Mouse (Mus musculus) thymus, postnatal 4 days (tissue): Measurements from ENCODE around the gene Grin1.

Experiments
- DNase-seq: peaks from one replicate; pipeline ENCODE4 v3.0.0; 2021

Gene Grin1

GRCm38 (mm10) chr2:25311491-25311891 lies 7.5 kb downstream of the Grin1 start:
- no peak for DNase-seq

GRCm38 (mm10) chr2:25310969-25311368 lies 8.0 kb downstream of the Grin1 start:
- no peak for DNase-seq

GRCm38 (mm10) chr2:25310180-25310579 lies 8.8 kb downstream of the Grin1 start:
- no peak for DNase-seq

GRCm38 (mm10) chr2:25305587-25306359 lies 13.2 kb downstream of the Grin1 start:
- no peak for DNase-seq

- DNase-seq: no peak
These were observed 14.1 kb downstream of the Grin1 start for GRCm38 (mm10) chr2:25304657-25305541.

GRCm38 (mm10) chr2:25303931-25304656 lies 14.9 kb downstream of the Grin1 start:
- DNase-seq: no peak

GRCm38 (mm10) chr2:25303452-25303851 lies 15.5 kb downstream of the Grin1 start:
- no peak for DNase-seq

- no peak for DNase-seq
These were observed 20.9 kb downstream of the Grin1 start for GRCm38 (mm10) chr2:25298046-25298445.

- no peak for DNase-seq
These were observed 21.9 kb downstream of the Grin1 start for GRCm38 (mm10) chr2:25297093-25297492.

GRCm38 (mm10) chr2:25293706-25294105 lies 25.3 kb downstream of the Grin1 start:
- DNase-seq: no peak

GRCm38 (mm10) chr2:25292856-25293255 lies 26.1 kb downstream of the Grin1 start:
- DNase-seq: peak; percentile 90

GRCm38 (mm10) chr2:25292054-25292544 lies 26.9 kb downstream of the Grin1 start:
- DNase-seq: no peak

- DNase-seq: no peak
These were observed 27.6 kb downstream of the Grin1 start for GRCm38 (mm10) chr2:25291184-25292053.

- no peak for DNase-seq
These were observed 28.2 kb downstream of the Grin1 start for GRCm38 (mm10) chr2:25290816-25291130.

- no peak for DNase-seq
These were observed 28.7 kb downstream of the Grin1 start for GRCm38 (mm10) chr2:25290101-25290815.

GRCm38 (mm10) chr2:25289651-25290050 lies 29.3 kb downstream of the Grin1 start, which contains the start of gene Lrrc26:
Gene Lrrc26, plus strand, starts transcription at chr2:25289915.
- DNase-seq: no peak

GRCm38 (mm10) chr2:25288734-25289345 lies 30.1 kb downstream of the Grin1 start:
- no peak for DNase-seq

GRCm38 (mm10) chr2:25287927-25288649 lies 30.9 kb downstream of the Grin1 start, which contains the start of gene Tmem210:
Gene Tmem210, plus strand, starts transcription at chr2:25288145.
- no peak for DNase-seq

GRCm38 (mm10) chr2:25286837-25287636 lies 31.9 kb downstream of the Grin1 start:
- no peak for DNase-seq
